In the genomic region with DNA sequence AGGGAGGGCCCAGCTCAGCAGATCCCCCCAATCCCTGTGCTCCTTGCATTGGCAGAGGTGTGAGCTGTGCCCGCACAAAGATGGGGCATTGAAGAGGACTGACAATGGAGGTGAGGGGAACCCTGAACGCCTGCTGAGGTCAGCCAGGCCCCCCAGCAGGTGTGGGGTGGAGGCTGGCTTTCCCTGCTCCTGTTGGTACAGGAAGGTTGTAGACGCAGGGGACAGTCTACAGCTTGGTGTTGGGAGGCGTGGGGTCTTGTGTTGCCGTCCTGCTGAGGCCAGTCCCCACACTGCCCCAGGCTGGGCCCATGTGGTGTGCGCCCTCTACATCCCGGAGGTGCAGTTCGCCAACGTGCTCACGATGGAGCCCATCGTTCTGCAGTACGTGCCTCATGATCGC, we compare ENCODE assay signal across 11 mouse cellular contexts. TPM values are rescaled to one million over a fixed set of nuclear protein-coding genes. Genes with fewer than 3 reads are reported as not detected.
A peak's percentile ranks its signal among the peaks of the same experiment; 100 is the strongest.
DNase-seq lines count a peak whose midpoint lies in the region; ATAC-seq lines count a peak whose summit lies in the region.
"Had no signal": no experiment of that assay in that cellular context is flagged by ENCODE, and none has a peak within 500 bp of the region (broad histone marks: within the 10 kb centered on the region; RNA-seq: fewer than 3 reads in every experiment).

No protein-coding gene starts in this region.

- H3K4me3 ChIP-seq in forebrain, embryonic 11.5 days (ENCODE audit: low read depth, low read length) = no peak overlapping the region
- H3K4me3 ChIP-seq in forebrain, embryonic 16.5 days (replicated peaks; ENCODE audit: low read length) = no peak overlapping the region
- 0 out of 2 replicates have a peak overlapping the region, but pooled peaks have one; percentile 93 for H3K4me3 ChIP-seq in lung, embryonic 15.5 days
- peak overlapping the region; percentile 90; the same call in 1 of the 2 replicates for H3K4me3 ChIP-seq in intestine, embryonic 15.5 days (replicated peaks)
- no peak overlapping the region; the same call in 1 of the 2 replicates for H3K4me3 ChIP-seq in midbrain, embryonic 16.5 days (ENCODE audit: low read depth, low read length)

- H3K9me3 ChIP-seq in forebrain, embryonic 11.5 days (ENCODE audit: control insufficient read depth, low read length) = no peaks in the 10 kb centered on the region
- no peaks in the 10 kb centered on the region for H3K9me3 ChIP-seq in forebrain, embryonic 16.5 days (ENCODE audit: control insufficient read depth, low read length)
- H3K9me3 ChIP-seq in lung, embryonic 15.5 days = no peaks in the 10 kb centered on the region
- no peaks in the 10 kb centered on the region for H3K9me3 ChIP-seq in intestine, embryonic 15.5 days
- H3K9me3 ChIP-seq in midbrain, embryonic 16.5 days (replicated peaks; ENCODE audit: control insufficient read depth, low read length, poor library complexity, severe bottlenecking) = no peaks in the 10 kb centered on the region
- H3K9me3 ChIP-seq: heart, embryonic 15.5 days had no signal

- peak; percentile 39 for DNase-seq in forebrain, embryonic 11.5 days (ENCODE audit: low spot score)
- no peak for DNase-seq in lung, postnatal 36 days
- DNase-seq in urinary bladder, postnatal 10 days (ENCODE audit: low spot score) = no peak
- DNase-seq in embryo, embryonic 9.5 days (ENCODE audit: extremely low spot score) = no peak
- DNase-seq: kidney, adult 8-10 months had no signal

- no peak overlapping the region for H3K27ac ChIP-seq in forebrain, embryonic 11.5 days (ENCODE audit: low read depth, low read length)
- no peak overlapping the region for H3K27ac ChIP-seq in forebrain, embryonic 16.5 days (ENCODE audit: low read length)
- no peak overlapping the region for H3K27ac ChIP-seq in lung, embryonic 15.5 days
- H3K27ac ChIP-seq in intestine, embryonic 15.5 days = no peak overlapping the region
- no peak overlapping the region for H3K27ac ChIP-seq in midbrain, embryonic 16.5 days (ENCODE audit: low read length)
- H3K27ac ChIP-seq: macrophage had no signal

- 88% methylated on average over 13 of the region's 13 CpGs for WGBS in forebrain, embryonic 11.5 days
- WGBS in forebrain, embryonic 16.5 days = 87% methylated on average over 13 of the region's 13 CpGs
- 88% methylated on average over 13 of the region's 13 CpGs for WGBS in lung, embryonic 15.5 days
- WGBS in intestine, embryonic 15.5 days = 91% methylated on average over 13 of the region's 13 CpGs
- WGBS in midbrain, embryonic 16.5 days = 84% methylated on average over 13 of the region's 13 CpGs

- peaks cover 14% of the 10 kb centered on the region for H3K36me3 ChIP-seq in forebrain, embryonic 11.5 days (ENCODE audit: control insufficient read depth, insufficient read depth, low read length)
- H3K36me3 ChIP-seq in forebrain, embryonic 16.5 days (ENCODE audit: control insufficient read depth, insufficient read depth) = peaks cover 3% of the 10 kb centered on the region
- peaks cover 30% of the 10 kb centered on the region for H3K36me3 ChIP-seq in lung, embryonic 15.5 days
- H3K36me3 ChIP-seq in intestine, embryonic 15.5 days = peaks cover 31% of the 10 kb centered on the region
- H3K36me3 ChIP-seq in midbrain, embryonic 16.5 days (ENCODE audit: control insufficient read depth, insufficient read depth, low read length) = peaks cover 7% of the 10 kb centered on the region; the same call in 1 of the 2 replicates

- H3K9ac ChIP-seq in forebrain, embryonic 11.5 days (ENCODE audit: low read length) = no peak overlapping the region
- H3K9ac ChIP-seq in forebrain, embryonic 16.5 days (replicated peaks; ENCODE audit: low read depth, low read length) = no peak overlapping the region
- H3K9ac ChIP-seq in lung, embryonic 15.5 days = no peak overlapping the region
- no peak overlapping the region for H3K9ac ChIP-seq in intestine, embryonic 15.5 days
- no peak overlapping the region; the same call in 1 of the 2 replicates for H3K9ac ChIP-seq in midbrain, embryonic 16.5 days (ENCODE audit: low read depth, low read length)

- peaks cover 14% of the 10 kb centered on the region for H3K27me3 ChIP-seq in forebrain, embryonic 11.5 days (ENCODE audit: control insufficient read depth, insufficient read depth, low read length)
- peaks cover 19% of the 10 kb centered on the region for H3K27me3 ChIP-seq in forebrain, embryonic 16.5 days (replicated peaks; ENCODE audit: control insufficient read depth, insufficient read depth, low read length)
- peaks cover 15% of the 10 kb centered on the region for H3K27me3 ChIP-seq in lung, embryonic 15.5 days
- H3K27me3 ChIP-seq in intestine, embryonic 15.5 days (replicated peaks) = peaks cover 5% of the 10 kb centered on the region; the same call in 1 of the 2 replicates
- peaks cover 7% of the 10 kb centered on the region for H3K27me3 ChIP-seq in midbrain, embryonic 16.5 days (ENCODE audit: control insufficient read depth, insufficient read depth, low read depth, low read length)
- H3K27me3 ChIP-seq: heart, embryonic 15.5 days had no signal

- ATAC-seq in forebrain, embryonic 11.5 days (replicated peaks; ENCODE audit: low FRiP score) = no peak
- no peak for ATAC-seq in forebrain, embryonic 16.5 days
- ATAC-seq in lung, embryonic 15.5 days (ENCODE audit: borderline replicate concordance, extremely low read depth, low FRiP score, low TSS enrichment) = no peak
- no peak for ATAC-seq in intestine, embryonic 15.5 days
- no peak for ATAC-seq in midbrain, embryonic 16.5 days

- peaks cover 18% of the 10 kb centered on the region for H3K4me1 ChIP-seq in forebrain, embryonic 11.5 days (replicated peaks; ENCODE audit: control insufficient read depth, insufficient read depth, low read length)
- H3K4me1 ChIP-seq in forebrain, embryonic 16.5 days (replicated peaks; ENCODE audit: control insufficient read depth, insufficient read depth, low read length) = peaks cover 55% of the 10 kb centered on the region
- peaks cover 63% of the 10 kb centered on the region for H3K4me1 ChIP-seq in lung, embryonic 15.5 days
- peaks cover 47% of the 10 kb centered on the region for H3K4me1 ChIP-seq in intestine, embryonic 15.5 days (replicated peaks)
- peaks cover 32% of the 10 kb centered on the region for H3K4me1 ChIP-seq in midbrain, embryonic 16.5 days (ENCODE audit: control insufficient read depth, insufficient read depth, low read length)

- H3K4me2 ChIP-seq in forebrain, embryonic 11.5 days (ENCODE audit: low read depth, low read length, severe bottlenecking) = no peak overlapping the region
- no peak overlapping the region for H3K4me2 ChIP-seq in forebrain, embryonic 16.5 days (ENCODE audit: low read length)
- H3K4me2 ChIP-seq in lung, embryonic 15.5 days = peak overlapping the region; percentile 86
- H3K4me2 ChIP-seq in intestine, embryonic 15.5 days (replicated peaks) = peak overlapping the region; percentile 87; the same call in 1 of the 2 replicates
- H3K4me2 ChIP-seq in midbrain, embryonic 16.5 days (ENCODE audit: low read length) = peak overlapping the region; percentile 86; the same call in 1 of the 2 replicates

RNA-seq across cellular contexts. Expression of gene Mllt6, which starts 2.2 kb away (rescaled TPM):
- 3.4 and 4.9 TPM in 2 replicates for polyA plus RNA-seq in forebrain, embryonic 11.5 days (2014; fragmentation: Nextera tagmentation; extraction: Ambion mirVana)
- 4.2 and 5.1 TPM in 2 replicates for polyA plus RNA-seq in forebrain, embryonic 16.5 days (2015; fragmentation: Nextera tagmentation; extraction: Ambion mirVana)
- 3.2 and 3.3 TPM in 2 replicates for polyA plus RNA-seq in lung, embryonic 15.5 days (2015; fragmentation: Nextera tagmentation; extraction: Ambion mirVana)
- polyA plus RNA-seq in intestine, embryonic 15.5 days (2015; fragmentation: Nextera tagmentation; extraction: Ambion mirVana) = 1.9 and 2.4 TPM in 2 replicates
- 3.3 and 3.5 TPM in 2 replicates for polyA plus RNA-seq in midbrain, embryonic 16.5 days (2015; fragmentation: Nextera tagmentation; extraction: Ambion mirVana)

RNA-seq across cellular contexts. Expression of gene Cisd3, which starts 20.2 kb away (rescaled TPM):
- polyA plus RNA-seq in forebrain, embryonic 11.5 days (2014; fragmentation: Nextera tagmentation; extraction: Ambion mirVana) = 13.5 and 14.0 TPM in 2 replicates
- polyA plus RNA-seq in forebrain, embryonic 16.5 days (2015; fragmentation: Nextera tagmentation; extraction: Ambion mirVana) = 14.6 and 15.4 TPM in 2 replicates
- 44.1 and 45.5 TPM in 2 replicates for polyA plus RNA-seq in lung, embryonic 15.5 days (2015; fragmentation: Nextera tagmentation; extraction: Ambion mirVana)
- 79.9 and 93.0 TPM in 2 replicates for polyA plus RNA-seq in intestine, embryonic 15.5 days (2015; fragmentation: Nextera tagmentation; extraction: Ambion mirVana)
- 24.4 and 29.8 TPM in 2 replicates for polyA plus RNA-seq in midbrain, embryonic 16.5 days (2015; fragmentation: Nextera tagmentation; extraction: Ambion mirVana)

RNA-seq across cellular contexts. Expression of gene Pcgf2, which starts 34.9 kb away (rescaled TPM):
- 24.2 and 25.9 TPM in 2 replicates for polyA plus RNA-seq in forebrain, embryonic 11.5 days (2014; fragmentation: Nextera tagmentation; extraction: Ambion mirVana)
- polyA plus RNA-seq in forebrain, embryonic 16.5 days (2015; fragmentation: Nextera tagmentation; extraction: Ambion mirVana) = 14.8 and 19.8 TPM in 2 replicates
- 12.1 and 13.2 TPM in 2 replicates for polyA plus RNA-seq in lung, embryonic 15.5 days (2015; fragmentation: Nextera tagmentation; extraction: Ambion mirVana)
- polyA plus RNA-seq in intestine, embryonic 15.5 days (2015; fragmentation: Nextera tagmentation; extraction: Ambion mirVana) = 12.7 and 12.8 TPM in 2 replicates
- polyA plus RNA-seq in midbrain, embryonic 16.5 days (2015; fragmentation: Nextera tagmentation; extraction: Ambion mirVana) = 18.2 and 19.1 TPM in 2 replicates

RNA-seq across cellular contexts. Expression of gene Epop, which starts 35.9 kb away (rescaled TPM):
- polyA plus RNA-seq in forebrain, embryonic 11.5 days (2014; fragmentation: Nextera tagmentation; extraction: Ambion mirVana) = 13.8 and 15.8 TPM in 2 replicates
- polyA plus RNA-seq in forebrain, embryonic 16.5 days (2015; fragmentation: Nextera tagmentation; extraction: Ambion mirVana) = 2.1 and 2.6 TPM in 2 replicates
- 4.3 and 4.4 TPM in 2 replicates for polyA plus RNA-seq in lung, embryonic 15.5 days (2015; fragmentation: Nextera tagmentation; extraction: Ambion mirVana)
- 2.7 and 3.7 TPM in 2 replicates for polyA plus RNA-seq in intestine, embryonic 15.5 days (2015; fragmentation: Nextera tagmentation; extraction: Ambion mirVana)
- 1.2 and 1.3 TPM in 2 replicates for polyA plus RNA-seq in midbrain, embryonic 16.5 days (2015; fragmentation: Nextera tagmentation; extraction: Ambion mirVana)

RNA-seq across cellular contexts. Expression of gene Psmb3, which starts 37.8 kb away (rescaled TPM):
- polyA plus RNA-seq in forebrain, embryonic 11.5 days (2014; fragmentation: Nextera tagmentation; extraction: Ambion mirVana) = 463 and 510 TPM in 2 replicates
- polyA plus RNA-seq in forebrain, embryonic 16.5 days (2015; fragmentation: Nextera tagmentation; extraction: Ambion mirVana) = 403 and 431 TPM in 2 replicates
- polyA plus RNA-seq in lung, embryonic 15.5 days (2015; fragmentation: Nextera tagmentation; extraction: Ambion mirVana) = 465 and 505 TPM in 2 replicates
- 426 and 480 TPM in 2 replicates for polyA plus RNA-seq in intestine, embryonic 15.5 days (2015; fragmentation: Nextera tagmentation; extraction: Ambion mirVana)
- polyA plus RNA-seq in midbrain, embryonic 16.5 days (2015; fragmentation: Nextera tagmentation; extraction: Ambion mirVana) = 387 and 401 TPM in 2 replicates

Comparison
In these comparisons a context has a peak if more than half of its experiments do, and no peak if none do; other contexts are left out.
1. H3K4me2 ChIP-seq: peak in lung, embryonic 15.5 days (single experiment), intestine, embryonic 15.5 days (single experiment) and midbrain, embryonic 16.5 days (single experiment); none in forebrain, embryonic 11.5 days (single experiment) and forebrain, embryonic 16.5 days (single experiment).
2. H3K4me3 ChIP-seq: peak in lung, embryonic 15.5 days (single experiment) and intestine, embryonic 15.5 days (single experiment); none in forebrain, embryonic 11.5 days (single experiment), forebrain, embryonic 16.5 days (single experiment) and midbrain, embryonic 16.5 days (single experiment).